8 mouse cellular contexts compared by ENCODE assay signal in genomic region chr3:97228457-97228856, GRCm38 (mm10).
A peak's percentile ranks its signal among the peaks of the same experiment; 100 is the strongest.
DNase-seq lines count a peak whose midpoint lies in the region; ATAC-seq and TF ChIP-seq lines count a peak whose summit lies in the region.

No protein-coding gene starts in this region.

- H3K4me2 ChIP-seq in forebrain, embryonic 16.5 days (ENCODE audit: low read length), result peak overlapping the region; percentile 76
- H3K4me2 ChIP-seq in liver, embryonic 16.5 days (ENCODE audit: low read depth, low read length), result peak overlapping the region; percentile 73

- no peaks in the 10 kb centered on the region for H3K27me3 ChIP-seq in heart, embryonic 10.5 days (ENCODE audit: insufficient read depth, poor library complexity, severe bottlenecking)
- H3K27me3 ChIP-seq in E14TG2a.4 (ENCODE audit: insufficient read depth, low read length), result peaks cover 4% of the 10 kb centered on the region; the same call in 1 of the 2 replicates
- no peaks in the 10 kb centered on the region for H3K27me3 ChIP-seq in forebrain, embryonic 16.5 days (replicated peaks; ENCODE audit: control insufficient read depth, insufficient read depth, low read length)
- H3K27me3 ChIP-seq in liver, embryonic 16.5 days (ENCODE audit: control insufficient read depth, insufficient read depth, low read depth, low read length), result peaks cover 6% of the 10 kb centered on the region

- H3K4me1 ChIP-seq in heart, embryonic 10.5 days, result peaks cover 58% of the 10 kb centered on the region
- peaks cover 36% of the 10 kb centered on the region for H3K4me1 ChIP-seq in E14TG2a.4 (replicated peaks; ENCODE audit: low read depth, low read length)
- H3K4me1 ChIP-seq in forebrain, embryonic 16.5 days (replicated peaks; ENCODE audit: control insufficient read depth, insufficient read depth, low read length), result peaks cover 35% of the 10 kb centered on the region
- H3K4me1 ChIP-seq in liver, embryonic 16.5 days (ENCODE audit: control insufficient read depth, low read depth, low read length), result peaks cover 8% of the 10 kb centered on the region

- intact Hi-C loops in heart, postnatal 14 days (cut with DNase I), result loop anchor here (1.0 to 5.0 kb wide), 2 partner anchors 69 to 71 kb away; partner anchors contain the start of genes Acp6 and Bcl9

- no peak for ATAC-seq in forebrain, embryonic 16.5 days
- ATAC-seq in liver, embryonic 16.5 days (ENCODE audit: low read depth), result no peak

- no peaks in the 10 kb centered on the region for H3K9me3 ChIP-seq in heart, embryonic 10.5 days
- H3K9me3 ChIP-seq in E14TG2a.4 (ENCODE audit: low read length), result no peaks in the 10 kb centered on the region
- H3K9me3 ChIP-seq in forebrain, embryonic 16.5 days (ENCODE audit: control insufficient read depth, low read length), result no peaks in the 10 kb centered on the region
- H3K9me3 ChIP-seq in liver, embryonic 16.5 days (replicated peaks; ENCODE audit: control insufficient read depth, low read length), result no peaks in the 10 kb centered on the region

- no peak for TF ChIP-seq CTCF in E14TG2a.4 (conservative IDR thresholded peaks at IDR 0.05; ENCODE audit: low read length)

- H3K9ac ChIP-seq in forebrain, embryonic 16.5 days (replicated peaks; ENCODE audit: low read depth, low read length), result peak overlapping the region; percentile 75
- no peak overlapping the region for H3K9ac ChIP-seq in liver, embryonic 16.5 days (ENCODE audit: low read depth, low read length)

- no peak for DNase-seq in heart, embryonic 10.5 days (ENCODE audit: low spot score)
- DNase-seq in heart, postnatal 14 days, result no peak
- DNase-seq in yolk sac, embryonic 10.5 days (ENCODE audit: low spot score), result no peak
- no peak for DNase-seq in adrenal gland, adult 2 months
- no peak for DNase-seq in cerebellum, adult 9-11 months

- 14% methylated on average over 12 of the region's 12 CpGs for WGBS in heart, embryonic 10.5 days
- WGBS in forebrain, embryonic 16.5 days, result 9% methylated on average over 12 of the region's 12 CpGs
- 28% methylated on average over 12 of the region's 12 CpGs for WGBS in liver, embryonic 16.5 days (ENCODE audit: insufficient replicate concordance)

- peaks cover 9% of the 10 kb centered on the region; the same call in 1 of the 2 replicates for H3K36me3 ChIP-seq in heart, embryonic 10.5 days
- peaks cover 2% of the 10 kb centered on the region; the same call in 1 of the 2 replicates for H3K36me3 ChIP-seq in E14TG2a.4 (ENCODE audit: insufficient read depth, low read length)
- no peaks in the 10 kb centered on the region for H3K36me3 ChIP-seq in forebrain, embryonic 16.5 days (ENCODE audit: control insufficient read depth, insufficient read depth)
- H3K36me3 ChIP-seq in liver, embryonic 16.5 days (ENCODE audit: control insufficient read depth, insufficient read depth), result no peaks in the 10 kb centered on the region

- H3K4me3 ChIP-seq in heart, embryonic 10.5 days, result peak overlapping the region; percentile 88
- H3K4me3 ChIP-seq in E14TG2a.4 (replicated peaks; ENCODE audit: low read length), result peak overlapping the region; percentile 86
- peak overlapping the region; percentile 81 for H3K4me3 ChIP-seq in forebrain, embryonic 16.5 days (replicated peaks; ENCODE audit: low read length)
- peak overlapping the region; percentile 61 for H3K4me3 ChIP-seq in liver, embryonic 16.5 days (ENCODE audit: low read depth, low read length)

- H3K27ac ChIP-seq in heart, embryonic 10.5 days, result peak overlapping the region; percentile 95
- no peak overlapping the region; the same call in 1 of the 2 replicates for H3K27ac ChIP-seq in forebrain, embryonic 16.5 days (ENCODE audit: low read length)
- H3K27ac ChIP-seq in liver, embryonic 16.5 days (ENCODE audit: low read length), result no peak overlapping the region
